7 mouse cellular contexts compared by ENCODE assay signal in the genomic region with DNA sequence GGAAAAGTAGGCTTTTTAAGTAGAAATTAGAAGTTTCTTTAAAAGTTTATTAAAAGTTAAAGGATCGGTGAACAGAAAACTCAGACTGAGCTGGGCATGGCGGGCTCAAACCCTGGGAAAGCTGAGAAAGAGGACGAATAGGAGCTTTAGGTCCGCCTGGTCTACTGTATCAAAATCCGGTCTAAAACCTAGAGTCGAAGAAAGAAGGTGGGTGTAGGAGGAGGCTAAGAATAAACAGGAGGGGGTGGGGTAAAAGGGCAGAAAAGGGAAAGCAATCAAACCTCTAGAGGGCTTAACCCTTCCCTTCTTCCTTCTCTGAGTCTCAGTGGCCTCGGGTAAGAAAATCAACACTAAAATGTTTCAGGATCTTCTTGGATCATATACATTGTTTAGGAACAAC.
A peak's percentile ranks its signal among the peaks of the same experiment; 100 is the strongest.
DNase-seq lines count a peak whose midpoint lies in the region; ATAC-seq lines count a peak whose summit lies in the region.

No protein-coding gene starts in this region.

- peak overlapping the region; percentile 65; the same call in 1 of the 2 replicates for H3K27ac ChIP-seq in embryonic facial prominence, embryonic 14.5 days (replicated peaks; ENCODE audit: low read depth, low read length)
- H3K27ac ChIP-seq in limb, embryonic 11.5 days (replicated peaks; ENCODE audit: low read depth, low read length): no peak overlapping the region
- H3K27ac ChIP-seq in stomach, embryonic 16.5 days (ENCODE audit: low read length): peak overlapping the region; percentile 77

- ATAC-seq in megakaryocyte, adult 5-6 weeks (ENCODE audit: poor library complexity, severe bottlenecking): no peak
- no peak for ATAC-seq in embryonic facial prominence, embryonic 14.5 days (ENCODE audit: low read depth)
- ATAC-seq in limb, embryonic 11.5 days (ENCODE audit: insufficient number of reproducible peaks, low FRiP score, low TSS enrichment, low read depth): no peak
- no peak for ATAC-seq in stomach, embryonic 16.5 days (ENCODE audit: insufficient read depth, low FRiP score)

- H3K36me3 ChIP-seq in megakaryocyte, embryonic 14.5 days (replicated peaks; ENCODE audit: low read length): no peaks in the 10 kb centered on the region
- H3K36me3 ChIP-seq in embryonic facial prominence, embryonic 14.5 days (ENCODE audit: control insufficient read depth, insufficient read depth, low read length): no peaks in the 10 kb centered on the region
- no peaks in the 10 kb centered on the region for H3K36me3 ChIP-seq in limb, embryonic 11.5 days (ENCODE audit: control insufficient read depth, insufficient read depth, low read length)
- no peaks in the 10 kb centered on the region for H3K36me3 ChIP-seq in stomach, embryonic 16.5 days (ENCODE audit: control insufficient read depth, insufficient read depth, low read length)

- H3K4me3 ChIP-seq in megakaryocyte, embryonic 14.5 days (replicated peaks): peak overlapping the region; percentile 94
- peak overlapping the region; percentile 43 for H3K4me3 ChIP-seq in embryonic facial prominence, embryonic 14.5 days (ENCODE audit: low read depth, low read length)
- no peak overlapping the region; the same call in 1 of the 2 replicates for H3K4me3 ChIP-seq in limb, embryonic 11.5 days (ENCODE audit: low read depth, low read length)
- H3K4me3 ChIP-seq in stomach, embryonic 16.5 days (replicated peaks; ENCODE audit: low read length): peak overlapping the region; percentile 55

- H3K4me1 ChIP-seq in megakaryocyte, embryonic 14.5 days: peaks cover 46% of the 10 kb centered on the region
- peaks cover 17% of the 10 kb centered on the region for H3K4me1 ChIP-seq in embryonic facial prominence, embryonic 14.5 days (ENCODE audit: control insufficient read depth, insufficient read depth, low read length)
- peaks cover 16% of the 10 kb centered on the region for H3K4me1 ChIP-seq in limb, embryonic 11.5 days (ENCODE audit: control insufficient read depth, insufficient read depth, low read length)
- peaks cover 17% of the 10 kb centered on the region for H3K4me1 ChIP-seq in stomach, embryonic 16.5 days (ENCODE audit: control insufficient read depth, insufficient read depth, low read length)

- peak overlapping the region; percentile 59 for H3K4me2 ChIP-seq in embryonic facial prominence, embryonic 14.5 days (ENCODE audit: low read depth, low read length)
- peak overlapping the region; percentile 43 for H3K4me2 ChIP-seq in limb, embryonic 11.5 days (ENCODE audit: low read depth, severe bottlenecking)
- H3K4me2 ChIP-seq in stomach, embryonic 16.5 days (ENCODE audit: low read depth, low read length): peak overlapping the region; percentile 66

- WGBS in embryonic facial prominence, embryonic 14.5 days: 4% methylated on average over 7 of the region's 7 CpGs
- 3% methylated on average over 7 of the region's 7 CpGs for WGBS in limb, embryonic 11.5 days
- 3% methylated on average over 7 of the region's 7 CpGs for WGBS in stomach, embryonic 16.5 days

- no peaks in the 10 kb centered on the region for H3K9me3 ChIP-seq in megakaryocyte, embryonic 14.5 days
- no peaks in the 10 kb centered on the region for H3K9me3 ChIP-seq in embryonic facial prominence, embryonic 14.5 days (ENCODE audit: control insufficient read depth, low read length)
- no peaks in the 10 kb centered on the region for H3K9me3 ChIP-seq in limb, embryonic 11.5 days (ENCODE audit: control insufficient read depth, low read length)
- no peaks in the 10 kb centered on the region for H3K9me3 ChIP-seq in stomach, embryonic 16.5 days (replicated peaks; ENCODE audit: control insufficient read depth, low read length)

- DNase-seq in embryonic facial prominence, embryonic 14.5 days (ENCODE audit: low spot score): no peak
- no peak for DNase-seq in limb, embryonic 11.5 days (ENCODE audit: low spot score)
- no peak for DNase-seq in urinary bladder, adult 2 months (ENCODE audit: low spot score)
- DNase-seq in embryo, embryonic 11 days: no peak

- no peaks in the 10 kb centered on the region for H3K27me3 ChIP-seq in megakaryocyte, embryonic 14.5 days (replicated peaks)
- no peaks in the 10 kb centered on the region for H3K27me3 ChIP-seq in embryonic facial prominence, embryonic 14.5 days (replicated peaks; ENCODE audit: control insufficient read depth, insufficient read depth, low read length)
- H3K27me3 ChIP-seq in limb, embryonic 11.5 days (ENCODE audit: control insufficient read depth, insufficient read depth, low read length): no peaks in the 10 kb centered on the region
- H3K27me3 ChIP-seq in stomach, embryonic 16.5 days (ENCODE audit: control insufficient read depth, insufficient read depth, low read length): no peaks in the 10 kb centered on the region

- H3K9ac ChIP-seq in embryonic facial prominence, embryonic 14.5 days (ENCODE audit: low read depth, low read length): peak overlapping the region; percentile 58
- no peak overlapping the region for H3K9ac ChIP-seq in limb, embryonic 11.5 days (ENCODE audit: low read length)
- H3K9ac ChIP-seq in stomach, embryonic 16.5 days (ENCODE audit: low read length): peak overlapping the region; percentile 60; the same call in 1 of the 2 replicates
